In the genomic region with DNA sequence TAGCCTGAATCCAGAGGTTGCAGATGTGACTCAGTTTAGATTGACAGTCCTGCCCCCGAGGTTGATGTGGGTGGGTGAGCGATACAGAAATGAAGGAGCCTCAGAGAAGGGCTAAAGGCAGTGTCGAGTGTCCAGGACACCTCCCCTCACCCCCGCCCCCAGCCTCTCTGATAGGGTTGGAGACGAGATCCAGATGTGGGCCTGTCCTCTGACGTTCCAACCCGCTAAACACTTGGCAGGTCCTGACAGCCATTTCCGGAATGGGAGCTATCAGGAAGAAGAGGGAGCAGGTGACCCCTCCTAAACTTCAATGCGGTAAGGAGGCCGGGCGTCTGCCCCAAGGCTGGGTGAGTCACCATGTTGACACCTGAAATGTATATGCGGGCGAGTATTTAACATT, we compare ENCODE assay signal across 14 mouse cellular contexts. TPM values are rescaled to one million over a fixed set of nuclear protein-coding genes. Genes with fewer than 3 reads are reported as not detected.
DNase-seq lines count a peak whose midpoint lies in the region; ATAC-seq and TF ChIP-seq lines count a peak whose summit lies in the region.
"Had no signal": no experiment of that assay in that cellular context is flagged by ENCODE, and none has a peak within 500 bp of the region (broad histone marks: within the 10 kb centered on the region; RNA-seq: fewer than 3 reads in every experiment).

No protein-coding gene starts in this region.

- no peak overlapping the region for H3K4me2 ChIP-seq in lung, postnatal 0 days (replicated peaks; ENCODE audit: low read depth, low read length)
- H3K4me2 ChIP-seq in neural tube, embryonic 11.5 days (ENCODE audit: low read depth), result no peak overlapping the region
- H3K4me2 ChIP-seq: forebrain, embryonic 13.5 days; liver, embryonic 15.5 days had no signal

- WGBS in lung, postnatal 0 days, result 11% methylated on average over 13 of the region's 13 CpGs
- 51% methylated on average over 13 of the region's 13 CpGs for WGBS in neural tube, embryonic 11.5 days

- peak; percentile 32 to 38 for DNase-seq in heart, postnatal 10 days
- DNase-seq in heart, adult 18-20 months, result no peak
- DNase-seq in lung, postnatal 0 days (ENCODE audit: low spot score), result peak; percentile 38
- no peak for DNase-seq in lung, adult 18-20 months
- DNase-seq in embryo, embryonic 9.5 days (ENCODE audit: extremely low spot score), result peak; percentile 61
- DNase-seq in neural tube, embryonic 11.5 days (ENCODE audit: low spot score), result no peak
- no peak for DNase-seq in cerebellum, postnatal 25 days
- no peak for DNase-seq in thymus, adult 18-20 months
- DNase-seq: gastrocnemius, postnatal 14 days; midbrain, embryonic 14.5 days; right cerebral cortex, postnatal 14 days had no signal

- H3K4me1 ChIP-seq in lung, postnatal 0 days (ENCODE audit: insufficient read depth, low read depth, low read length), result peaks cover 5% of the 10 kb centered on the region; the same call in 1 of the 2 replicates
- peaks cover 17% of the 10 kb centered on the region for H3K4me1 ChIP-seq in neural tube, embryonic 11.5 days (ENCODE audit: control insufficient read depth, insufficient read depth, low read length)
- H3K4me1 ChIP-seq: liver, embryonic 15.5 days had no signal

- no peak for TF ChIP-seq CTCF in lung, postnatal 0 days (IDR thresholded peaks at IDR 0.05)

- H3K9me3 ChIP-seq in lung, postnatal 0 days (ENCODE audit: low read length), result no peaks in the 10 kb centered on the region
- H3K9me3 ChIP-seq in neural tube, embryonic 11.5 days (ENCODE audit: control insufficient read depth, low read length), result no peaks in the 10 kb centered on the region
- H3K9me3 ChIP-seq: forebrain, embryonic 13.5 days; liver, embryonic 15.5 days had no signal

- no peaks in the 10 kb centered on the region for H3K36me3 ChIP-seq in lung, postnatal 0 days (ENCODE audit: insufficient read depth, low read length)
- peaks cover 2% of the 10 kb centered on the region; the same call in 1 of the 2 replicates for H3K36me3 ChIP-seq in neural tube, embryonic 11.5 days (ENCODE audit: control insufficient read depth, insufficient read depth, low read length)
- H3K36me3 ChIP-seq: liver, embryonic 15.5 days had no signal

- H3K27me3 ChIP-seq in lung, postnatal 0 days (replicated peaks; ENCODE audit: insufficient read depth, low read length), result peaks cover 34% of the 10 kb centered on the region
- H3K27me3 ChIP-seq in neural tube, embryonic 11.5 days (ENCODE audit: control insufficient read depth, insufficient read depth, low read length), result peaks cover 18% of the 10 kb centered on the region

- TF ChIP-seq EP300 in lung, postnatal 0 days (IDR thresholded peaks at IDR 0.05), result no peak

- H3K4me3 ChIP-seq in lung, postnatal 0 days (ENCODE audit: low read depth, low read length), result no peak overlapping the region
- no peak overlapping the region for H3K4me3 ChIP-seq in neural tube, embryonic 11.5 days (ENCODE audit: low read depth, low read length)
- H3K4me3 ChIP-seq: forebrain, embryonic 13.5 days; liver, embryonic 15.5 days had no signal

- H3K9ac ChIP-seq in lung, postnatal 0 days (replicated peaks; ENCODE audit: low read depth), result no peak overlapping the region
- H3K9ac ChIP-seq in neural tube, embryonic 11.5 days (ENCODE audit: low read length), result no peak overlapping the region
- H3K9ac ChIP-seq: liver, embryonic 15.5 days had no signal

- intact Hi-C loops in heart, postnatal 10 days (cut with DNase I), result no loop called here

- peak; percentile 19 for ATAC-seq in lung, postnatal 0 days
- no peak for ATAC-seq in neural tube, embryonic 11.5 days (ENCODE audit: insufficient read depth, low FRiP score, low TSS enrichment)
- ATAC-seq: activated CD4-positive, CD25-positive, alpha-beta regulatory T cell, adult 4 months had no signal

- no peak overlapping the region for H3K27ac ChIP-seq in lung, postnatal 0 days (ENCODE audit: low read length)
- H3K27ac ChIP-seq in neural tube, embryonic 11.5 days (ENCODE audit: low read depth, low read length), result 0 out of 2 replicates have a peak overlapping the region, but pooled peaks have one; percentile 1
- H3K27ac ChIP-seq: forebrain, embryonic 13.5 days; liver, embryonic 15.5 days had no signal

RNA-seq across cellular contexts. Expression of a gene that starts 11.7 kb away (rescaled TPM):
- total RNA-seq in heart, postnatal 10 days (2021), result 1 to 10 TPM; 2.7 to 4.4 TPM
- total RNA-seq in heart, adult 18-20 months (2021), result under 1 TPM; 0.37 to 0.64 TPM
- polyA plus RNA-seq in lung, postnatal 0 days (2015; fragmentation: Nextera tagmentation; extraction: Ambion mirVana), result 0.43 and 0.50 TPM in 2 replicates
- polyA plus RNA-seq in neural tube, embryonic 11.5 days (2014; fragmentation: Nextera tagmentation; extraction: Ambion mirVana), result 92.0 and 97.6 TPM in 2 replicates
- polyA plus RNA-seq: activated CD4-positive, CD25-positive, alpha-beta regulatory T cell, adult 4 months had no signal

Comparison
In these comparisons a context has a peak if more than half of its experiments do, and no peak if none do; other contexts are left out.
1. DNase-seq: peak in heart, postnatal 10 days (2 of 2), lung, postnatal 0 days (single experiment) and embryo, embryonic 9.5 days (single experiment); none in heart, adult 18-20 months (0 of 2), lung, adult 18-20 months (0 of 2), neural tube, embryonic 11.5 days (single experiment), cerebellum, postnatal 25 days (0 of 2) and thymus, adult 18-20 months (0 of 2).